Mouse (Mus musculus) thymus, adult 18-20 months (tissue): Measurements from ENCODE around the gene Eed.
A peak's percentile ranks its signal among the peaks of the same experiment; 100 is the strongest.

Experiments
- DNase-seq, 2 experiments: peaks; one replicate each; pipeline ENCODE4 v3.0.0; 2022; ENCODE audit warnings: mixed read lengths in 2 of 2

Gene Eed

GRCm38 (mm10) chr7:89980133-89980484, 674 bp downstream of the Eed start:
- DNase-seq = no peak

- DNase-seq = no peak
Measured at GRCm38 (mm10) chr7:89979432-89980130, 1.2 kb downstream of the Eed start.

- DNase-seq = no peak
Measured at GRCm38 (mm10) chr7:89976796-89977195, 4.0 kb downstream of the Eed start.

GRCm38 (mm10) chr7:89975571-89975970, 5.2 kb downstream of the Eed start:
- no peak for DNase-seq

- DNase-seq = no peak
Measured at GRCm38 (mm10) chr7:89967235-89967634, 13.5 kb downstream of the Eed start.

GRCm38 (mm10) chr7:89966771-89967170, 14.0 kb downstream of the Eed start:
- no peak for DNase-seq

- DNase-seq = no peak
Measured at GRCm38 (mm10) chr7:89963135-89963534, 17.6 kb downstream of the Eed start.

GRCm38 (mm10) chr7:89957300-89957699, 23.5 kb downstream of the Eed start:
- no peak for DNase-seq

GRCm38 (mm10) chr7:89954261-89954660, 26.5 kb downstream of the Eed start:
- DNase-seq = no peak

- no peak for DNase-seq
Measured at GRCm38 (mm10) chr7:89949403-89949802, 31.4 kb downstream of the Eed start.

GRCm38 (mm10) chr7:89948026-89948425, 32.8 kb downstream of the Eed start:
- DNase-seq = no peak

- peak; percentile 88 to 93 for DNase-seq
Measured at GRCm38 (mm10) chr7:89940571-89941463, 40.0 kb downstream of the Eed start, which contains the start of gene Hikeshi. Gene Hikeshi, minus strand, starts transcription at chr7:89941204.

GRCm38 (mm10) chr7:89939497-89940353, 41.1 kb downstream of the Eed start:
- no peak for DNase-seq

GRCm38 (mm10) chr7:89923441-89924180, 57.2 kb downstream of the Eed start:
- DNase-seq = no peak

GRCm38 (mm10) chr7:89917776-89918175, 63.0 kb downstream of the Eed start:
- DNase-seq = no peak

GRCm38 (mm10) chr7:89916711-89917110, 64.1 kb downstream of the Eed start:
- DNase-seq = no peak

- DNase-seq = no peak
Measured at GRCm38 (mm10) chr7:89913432-89914158, 67.2 kb downstream of the Eed start.

- no peak for DNase-seq
Measured at GRCm38 (mm10) chr7:89912356-89912755, 68.4 kb downstream of the Eed start.

GRCm38 (mm10) chr7:89909711-89910110, 71.1 kb downstream of the Eed start:
- DNase-seq = no peak

GRCm38 (mm10) chr7:89908899-89909621, 71.7 kb downstream of the Eed start:
- no peak for DNase-seq

GRCm38 (mm10) chr7:89908421-89908820, 72.4 kb downstream of the Eed start:
- DNase-seq = no peak
